8 mouse cellular contexts compared by ENCODE assay signal in genomic region chr4:43040114-43040572, GRCm38 (mm10). TPM values are rescaled to one million over a fixed set of nuclear protein-coding genes. Genes with fewer than 3 reads are reported as not detected.
A peak's percentile ranks its signal among the peaks of the same experiment; 100 is the strongest.
DNase-seq lines count a peak whose midpoint lies in the region; ATAC-seq lines count a peak whose summit lies in the region.

No protein-coding gene starts in this region.

- H3K4me1 ChIP-seq in forebrain, embryonic 10.5 days = peaks cover 66% of the 10 kb centered on the region
- H3K4me1 ChIP-seq in heart, embryonic 16.5 days (ENCODE audit: control insufficient read depth, insufficient read depth, low read length) = peaks cover 36% of the 10 kb centered on the region
- peaks cover 80% of the 10 kb centered on the region for H3K4me1 ChIP-seq in liver, embryonic 15.5 days (replicated peaks)
- H3K4me1 ChIP-seq in neural tube, embryonic 12.5 days = peaks cover 52% of the 10 kb centered on the region

- peak overlapping the region; percentile 78 for H3K4me3 ChIP-seq in forebrain, embryonic 10.5 days
- peak overlapping the region; percentile 69 for H3K4me3 ChIP-seq in heart, embryonic 16.5 days (ENCODE audit: low read length)
- H3K4me3 ChIP-seq in liver, embryonic 15.5 days (replicated peaks) = peak overlapping the region; percentile 88
- peak overlapping the region; percentile 76 for H3K4me3 ChIP-seq in neural tube, embryonic 12.5 days

- DNase-seq in CD8-positive naive resting alpha-beta T cell, adult 2 months (ENCODE audit: low read depth in 2 of 2, low spot score in 2 of 2) = peak; percentile 78 to 83
- DNase-seq in c-Kit-positive CD71-negative TER-119-negative erythroid progenitor cells, embryonic 14.5 days (ENCODE audit: low read depth) = peak; percentile 97
- peak; percentile 95 for DNase-seq in forebrain, embryonic 10.5 days (ENCODE audit: extremely low spot score, low spot score)
- DNase-seq in kidney, postnatal 36 days = peak; percentile 99
- DNase-seq in telencephalon, adult 2 months (ENCODE audit: low read depth, low spot score) = peak; percentile 98

- H3K4me2 ChIP-seq in heart, embryonic 16.5 days (ENCODE audit: low read depth, low read length) = peak overlapping the region; percentile 76
- peak overlapping the region; percentile 90 for H3K4me2 ChIP-seq in liver, embryonic 15.5 days
- H3K4me2 ChIP-seq in neural tube, embryonic 12.5 days (replicated peaks) = peak overlapping the region; percentile 88

- H3K9me3 ChIP-seq in forebrain, embryonic 10.5 days = no peaks in the 10 kb centered on the region
- no peaks in the 10 kb centered on the region for H3K9me3 ChIP-seq in heart, embryonic 16.5 days (replicated peaks; ENCODE audit: control insufficient read depth, low read length)
- no peaks in the 10 kb centered on the region for H3K9me3 ChIP-seq in liver, embryonic 15.5 days (replicated peaks)
- no peaks in the 10 kb centered on the region for H3K9me3 ChIP-seq in neural tube, embryonic 12.5 days

- H3K9ac ChIP-seq in heart, embryonic 16.5 days (ENCODE audit: low read length) = peak overlapping the region; percentile 78
- peak overlapping the region; percentile 90 for H3K9ac ChIP-seq in liver, embryonic 15.5 days
- peak overlapping the region; percentile 87 for H3K9ac ChIP-seq in neural tube, embryonic 12.5 days

- H3K36me3 ChIP-seq in forebrain, embryonic 10.5 days (replicated peaks) = peaks cover 20% of the 10 kb centered on the region
- peaks cover 13% of the 10 kb centered on the region for H3K36me3 ChIP-seq in heart, embryonic 16.5 days (ENCODE audit: control insufficient read depth, insufficient read depth)
- H3K36me3 ChIP-seq in liver, embryonic 15.5 days (replicated peaks) = peaks cover 20% of the 10 kb centered on the region
- peaks cover 20% of the 10 kb centered on the region for H3K36me3 ChIP-seq in neural tube, embryonic 12.5 days

- H3K27ac ChIP-seq in forebrain, embryonic 10.5 days = peak overlapping the region; percentile 87
- peak overlapping the region; percentile 70 for H3K27ac ChIP-seq in heart, embryonic 16.5 days (ENCODE audit: low read length)
- H3K27ac ChIP-seq in liver, embryonic 15.5 days (replicated peaks) = peak overlapping the region; percentile 93
- H3K27ac ChIP-seq in neural tube, embryonic 12.5 days = peak overlapping the region; percentile 37; the same call in 1 of the 2 replicates

- H3K27me3 ChIP-seq in forebrain, embryonic 10.5 days (ENCODE audit: poor library complexity, severe bottlenecking) = 0 out of 2 replicates have a peak, but pooled peaks cover 4% of the 10 kb centered on the region
- H3K27me3 ChIP-seq in heart, embryonic 16.5 days (ENCODE audit: control insufficient read depth, insufficient read depth, low read length) = no peaks in the 10 kb centered on the region
- H3K27me3 ChIP-seq in liver, embryonic 15.5 days = peaks cover 12% of the 10 kb centered on the region
- no peaks in the 10 kb centered on the region for H3K27me3 ChIP-seq in neural tube, embryonic 12.5 days (replicated peaks)

- 0% methylated on average over 25 of the region's 25 CpGs for WGBS in forebrain, embryonic 10.5 days
- under 1% methylated on average over 25 of the region's 25 CpGs for WGBS in heart, embryonic 16.5 days
- under 1% methylated on average over 25 of the region's 25 CpGs for WGBS in liver, embryonic 15.5 days (ENCODE audit: insufficient replicate concordance)
- under 1% methylated on average over 25 of the region's 25 CpGs for WGBS in neural tube, embryonic 12.5 days

- peak; percentile 98 for ATAC-seq in heart, embryonic 16.5 days (replicated peaks; ENCODE audit: extremely low read depth, insufficient read depth, low FRiP score)
- ATAC-seq in liver, embryonic 15.5 days (ENCODE audit: insufficient read depth) = peak; percentile 93
- peak; percentile 94 for ATAC-seq in neural tube, embryonic 12.5 days (ENCODE audit: low FRiP score, low read depth)

RNA-seq across cellular contexts. Expression of gene Fam214b, which starts 5.9 kb away (rescaled TPM):
- polyA plus RNA-seq in forebrain, embryonic 10.5 days (2016; fragmentation: Nextera tagmentation; extraction: Ambion mirVana) = 19.8 and 20.3 TPM in 2 replicates
- polyA plus RNA-seq in heart, embryonic 16.5 days (2015; fragmentation: Nextera tagmentation; extraction: Ambion mirVana) = 14.3 and 15.4 TPM in 2 replicates
- 41.2 and 51.3 TPM in 2 replicates for polyA plus RNA-seq in liver, embryonic 15.5 days (2015; fragmentation: Nextera tagmentation; extraction: Ambion mirVana)
- 33.8 and 36.2 TPM in 2 replicates for polyA plus RNA-seq in neural tube, embryonic 12.5 days (2016; fragmentation: Nextera tagmentation; extraction: Ambion mirVana)

RNA-seq across cellular contexts. Expression of gene Stoml2, which starts 8.6 kb away (rescaled TPM):
- 496 and 515 TPM in 2 replicates for polyA plus RNA-seq in forebrain, embryonic 10.5 days (2016; fragmentation: Nextera tagmentation; extraction: Ambion mirVana)
- 222 and 234 TPM in 2 replicates for polyA plus RNA-seq in heart, embryonic 16.5 days (2015; fragmentation: Nextera tagmentation; extraction: Ambion mirVana)
- polyA plus RNA-seq in liver, embryonic 15.5 days (2015; fragmentation: Nextera tagmentation; extraction: Ambion mirVana) = 187 and 204 TPM in 2 replicates
- 251 and 257 TPM in 2 replicates for polyA plus RNA-seq in neural tube, embryonic 12.5 days (2016; fragmentation: Nextera tagmentation; extraction: Ambion mirVana)

RNA-seq across cellular contexts. Expression of gene Pigo, which starts 14.5 kb away (rescaled TPM):
- polyA plus RNA-seq in forebrain, embryonic 10.5 days (2016; fragmentation: Nextera tagmentation; extraction: Ambion mirVana) = 22.2 and 24.4 TPM in 2 replicates
- polyA plus RNA-seq in heart, embryonic 16.5 days (2015; fragmentation: Nextera tagmentation; extraction: Ambion mirVana) = 15.8 and 17.8 TPM in 2 replicates
- polyA plus RNA-seq in liver, embryonic 15.5 days (2015; fragmentation: Nextera tagmentation; extraction: Ambion mirVana) = 14.8 and 15.1 TPM in 2 replicates
- polyA plus RNA-seq in neural tube, embryonic 12.5 days (2016; fragmentation: Nextera tagmentation; extraction: Ambion mirVana) = 24.5 and 25.2 TPM in 2 replicates

RNA-seq across cellular contexts. Expression of gene Unc13b, which starts 18.6 kb away (rescaled TPM):
- polyA plus RNA-seq in forebrain, embryonic 10.5 days (2016; fragmentation: Nextera tagmentation; extraction: Ambion mirVana) = 10.7 and 11.6 TPM in 2 replicates
- 9.1 and 11.3 TPM in 2 replicates for polyA plus RNA-seq in heart, embryonic 16.5 days (2015; fragmentation: Nextera tagmentation; extraction: Ambion mirVana)
- 0.40 and 0.45 TPM in 2 replicates for polyA plus RNA-seq in liver, embryonic 15.5 days (2015; fragmentation: Nextera tagmentation; extraction: Ambion mirVana)
- polyA plus RNA-seq in neural tube, embryonic 12.5 days (2016; fragmentation: Nextera tagmentation; extraction: Ambion mirVana) = 19.1 and 22.4 TPM in 2 replicates

RNA-seq across cellular contexts. Expression of gene Fancg, which starts 29.8 kb away (rescaled TPM):
- 23.1 and 27.3 TPM in 2 replicates for polyA plus RNA-seq in forebrain, embryonic 10.5 days (2016; fragmentation: Nextera tagmentation; extraction: Ambion mirVana)
- polyA plus RNA-seq in heart, embryonic 16.5 days (2015; fragmentation: Nextera tagmentation; extraction: Ambion mirVana) = 12.9 and 13.0 TPM in 2 replicates
- polyA plus RNA-seq in liver, embryonic 15.5 days (2015; fragmentation: Nextera tagmentation; extraction: Ambion mirVana) = 10.4 TPM in 2 replicates
- polyA plus RNA-seq in neural tube, embryonic 12.5 days (2016; fragmentation: Nextera tagmentation; extraction: Ambion mirVana) = 17.4 and 20.9 TPM in 2 replicates

Comparison
In these comparisons a context has a peak if more than half of its experiments do, and no peak if none do; other contexts are left out.
1. Peak in every context shown above with its lines: DNase-seq, ATAC-seq, H3K4me3 ChIP-seq and H3K27ac ChIP-seq.
2. H3K27ac ChIP-seq: peak in every context shown above with its lines; median percentile 93 in liver, embryonic 15.5 days; 87 in forebrain, embryonic 10.5 days; 70 in heart, embryonic 16.5 days; 37 in neural tube, embryonic 12.5 days.